Mouse (Mus musculus) small intestine, adult 2 months (tissue): Measurements from ENCODE around the gene Qrich1. TPM values are rescaled to one million over a fixed set of nuclear protein-coding genes. Genes with fewer than 3 reads are reported as not detected.
A peak's percentile ranks its signal among the peaks of the same experiment; 100 is the strongest.

Source experiments
- H3K27ac ChIP-seq: fragments of 200-500 bp; 2 replicates; pipeline ENCODE4 v1.5.1; 2012; ENCODE audit warnings: low read depth, low read length, control low read depth, inconsistent platforms; ENCODE audit not compliant: insufficient read depth
- H3K27me3 ChIP-seq: fragments of 200-500 bp; 2 replicates; pipeline ENCODE4 v1.6.1; 2012; ENCODE audit warnings: mild to moderate bottlenecking, moderate library complexity, low read length, inconsistent platforms; ENCODE audit not compliant: control insufficient read depth, insufficient read depth
- H3K36me3 ChIP-seq: fragments of 200-500 bp; 2 replicates; pipeline ENCODE4 v1.6.1; 2012; ENCODE audit warnings: mild to moderate bottlenecking, low read length, control low read depth, inconsistent platforms; ENCODE audit not compliant: control insufficient read depth, insufficient read depth
- H3K4me1 ChIP-seq: fragments of 200-500 bp; 2 replicates; pipeline ENCODE4 v1.6.1; 2012; ENCODE audit warnings: low read length, inconsistent platforms, mixed read lengths; ENCODE audit not compliant: control insufficient read depth, insufficient read depth, insufficient read length
- H3K4me3 ChIP-seq: fragments of 200-500 bp; 2 replicates; pipeline ENCODE4 v1.5.1; 2012; ENCODE audit warnings: low read depth, mild to moderate bottlenecking, control low read depth, inconsistent platforms, low read length, moderate library complexity
- CTCF ChIP-seq: fragments of 200-500 bp; IDR thresholded peaks from 2 replicates; pipeline ENCODE4 v1.5.1; 2012; ENCODE audit warnings: low read depth, mild to moderate bottlenecking, control low read depth, inconsistent platforms, low read length, moderate library complexity, mixed read lengths; ENCODE audit not compliant: insufficient replicate concordance, insufficient read length; ENCODE audit errors: extremely low read depth
- POLR2A ChIP-seq: fragments of 200-500 bp; IDR thresholded peaks from 2 replicates; pipeline ENCODE4 v1.6.1; 2012; ENCODE audit warnings: low read depth, mild to moderate bottlenecking, control low read depth, inconsistent platforms, low read length, moderate library complexity
- WGBS: fragments of 180-500 bp; shearing (Covaris S2); methylation state at CpG from one replicate; pipeline ENCODE4 v1.1.7; 2018; 5-methylcytosine and 5-hydroxymethylcytosine counted together
- polyA plus RNA-seq: library from polyadenylated mRNA; depleted of rRNA; stranded (reverse); fragments of >200 nt; gene quantifications from 2 replicates; pipeline ENCODE4 v1.2.3, GENCODE M21; 2012

The Qrich1 gene
- polyA plus RNA-seq, 1 experiment: 76.2 TPM

DNA sequence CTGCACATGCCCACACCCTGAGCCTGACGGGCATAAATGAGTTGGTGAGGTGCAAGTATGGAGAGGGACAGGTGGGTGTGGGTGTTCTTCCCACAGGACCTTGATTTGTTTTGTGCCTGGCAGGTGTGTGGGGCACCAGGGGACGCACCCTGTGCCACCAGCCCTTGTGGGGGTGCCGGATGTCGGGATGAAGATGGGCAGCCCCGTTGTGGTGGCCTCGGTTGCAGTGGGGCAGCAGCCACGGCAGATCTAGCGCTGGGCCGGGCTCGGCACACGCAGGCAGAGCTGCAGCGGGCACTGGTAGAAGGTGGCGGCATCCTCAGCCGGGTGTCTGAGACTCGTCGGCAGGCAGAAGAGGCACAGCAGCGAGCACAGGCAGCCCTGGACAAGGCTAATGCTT is 28.2 kb upstream of the Qrich1 start:
- Histone ChIP-seq H3K4me1 (peaks cover 13% of the 10 kb centered on the region), H3K27ac (no peak overlapping the region), H3K4me3 (no peak overlapping the region), H3K27me3 (no peaks in the 10 kb centered on the region), H3K36me3 (peaks cover 8% of the 10 kb centered on the region)
- WGBS: 97% methylated on average over 17 of the region's 17 CpGs
- no peak for TF ChIP-seq POLR2A
- no peak for TF ChIP-seq CTCF

DNA sequence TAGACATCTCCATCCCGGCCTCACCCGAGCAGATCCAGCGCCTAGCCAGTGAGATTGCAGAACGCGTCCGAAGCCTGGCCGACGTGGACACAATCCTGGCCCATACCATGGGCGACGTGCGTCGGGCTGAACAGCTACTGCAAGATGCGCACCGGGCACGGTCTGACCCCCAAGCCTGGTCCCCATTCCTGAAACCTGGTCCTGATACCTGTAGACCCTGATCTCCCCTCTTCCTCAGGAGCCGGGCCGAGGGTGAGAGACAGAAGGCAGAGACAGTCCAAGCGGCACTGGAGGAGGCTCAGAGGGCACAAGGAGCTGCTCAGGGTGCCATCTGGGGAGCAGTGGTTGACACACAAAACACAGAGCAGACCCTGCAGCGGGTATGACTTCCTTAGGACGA is 27.4 kb upstream of the Qrich1 start:
- 95% methylated on average over 20 of the region's 20 CpGs for WGBS
- Histone ChIP-seq H3K4me1 (peaks cover 13% of the 10 kb centered on the region), H3K27me3 (no peaks in the 10 kb centered on the region), H3K4me3 (no peak overlapping the region), H3K27ac (no peak overlapping the region), H3K36me3 (peaks cover 16% of the 10 kb centered on the region)
- TF ChIP-seq POLR2A: no peak
- TF ChIP-seq CTCF: no peak

DNA sequence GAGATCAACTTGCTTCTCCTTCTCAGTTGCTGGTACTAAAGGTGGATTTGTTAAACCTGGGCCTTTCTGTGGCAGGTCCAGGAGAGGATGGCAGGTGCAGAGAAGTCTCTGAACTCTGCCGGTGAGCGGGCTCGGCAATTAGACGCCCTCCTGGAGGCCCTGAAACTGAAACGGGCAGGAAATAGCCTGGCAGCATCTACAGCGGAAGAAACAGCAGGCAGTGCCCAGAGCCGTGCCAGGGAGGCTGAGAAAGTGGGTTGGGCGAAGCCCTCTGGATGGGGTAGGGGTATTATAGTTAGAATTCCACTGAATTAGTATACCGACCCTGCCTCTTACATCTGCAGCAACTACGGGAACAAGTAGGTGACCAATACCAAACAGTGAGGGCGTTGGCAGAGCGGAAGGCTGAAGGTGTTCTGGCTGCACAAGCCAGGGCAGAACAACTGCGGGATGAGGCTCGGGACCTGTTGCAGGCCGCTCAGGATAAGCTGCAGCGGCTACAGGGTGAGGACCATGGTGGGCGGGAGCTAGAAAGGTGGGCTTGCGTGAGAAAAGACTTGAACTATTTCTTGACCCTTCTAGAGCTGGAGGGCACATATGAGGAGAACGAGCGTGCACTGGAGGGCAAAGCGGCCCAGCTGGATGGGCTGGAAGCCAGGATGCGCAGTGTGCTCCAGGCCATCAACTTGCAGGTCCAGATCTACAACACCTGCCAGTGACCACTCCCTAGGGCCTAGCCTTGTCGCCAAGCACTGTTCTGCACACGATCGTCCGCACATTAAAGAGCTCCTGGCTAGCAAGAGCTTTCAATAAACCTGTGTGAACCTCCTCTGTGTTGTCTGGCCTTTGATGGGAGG is 26.7 kb upstream of the Qrich1 start:
- Histone ChIP-seq H3K27me3 (no peaks in the 10 kb centered on the region), H3K36me3 (peaks cover 23% of the 10 kb centered on the region), H3K4me3 (peak overlapping the region; percentile 94), H3K27ac (peak overlapping the region; percentile 84), H3K4me1 (peaks cover 13% of the 10 kb centered on the region)
- 35% methylated on average over 26 of the region's 26 CpGs for WGBS
- TF ChIP-seq POLR2A (no peak), CTCF (no peak)

DNA sequence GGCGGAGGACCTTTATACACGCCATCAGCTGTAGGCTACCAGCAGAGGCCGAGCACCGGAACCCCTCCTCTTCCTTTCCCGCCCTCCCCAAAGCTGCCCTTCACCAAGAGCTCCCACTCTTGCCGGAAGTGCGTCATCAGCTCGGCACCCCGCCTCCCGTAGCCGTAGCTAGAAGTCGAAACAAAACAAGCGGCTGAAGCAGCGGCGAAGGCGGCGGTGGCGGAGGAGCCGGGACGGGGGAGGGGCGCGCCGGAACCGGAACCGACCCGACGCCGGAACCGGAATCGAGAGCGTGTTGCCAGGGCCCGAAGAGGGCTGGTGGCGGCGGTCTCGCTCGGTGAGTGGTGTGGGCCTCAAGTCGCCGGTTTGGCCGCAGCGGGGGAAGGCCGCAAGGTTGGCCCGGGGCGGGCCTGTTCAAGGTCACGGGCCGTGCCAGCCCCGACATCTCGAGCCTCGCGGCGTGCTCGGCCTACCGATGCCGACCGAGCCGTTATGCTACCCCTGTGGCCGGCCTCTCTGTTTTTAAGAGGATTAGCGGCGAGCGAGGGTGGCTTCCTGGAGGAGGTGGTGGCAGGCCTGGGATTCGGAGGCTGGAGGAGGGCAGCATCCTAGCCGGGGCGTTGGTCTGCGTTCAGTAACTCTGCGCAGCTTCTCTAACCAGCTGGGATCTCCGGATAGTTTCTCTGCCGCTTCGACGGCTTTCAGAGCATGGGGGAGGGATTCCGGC is 25.9 kb upstream of the Qrich1 start, which contains the start of gene Usp19:
Usp19 (plus strand) TSS at position 44 of the 727 bp plus-strand sequence.
- H3K27ac ChIP-seq: peak within 1 kb of the TSS; percentile 84
- peaks cover 29% of the 10 kb centered on the region for H3K36me3 ChIP-seq
- H3K4me1 ChIP-seq: peaks cover 13% of the 10 kb centered on the region
- H3K27me3 ChIP-seq: no peaks in the 10 kb centered on the region
- TF ChIP-seq CTCF: no peak
- peak; percentile 51; the same call in 1 of the 2 replicates for TF ChIP-seq POLR2A
- H3K4me3 ChIP-seq: peak within 1 kb of the TSS; percentile 94
- WGBS: under 1% methylated on average over 69 of the region's 69 CpGs

DNA sequence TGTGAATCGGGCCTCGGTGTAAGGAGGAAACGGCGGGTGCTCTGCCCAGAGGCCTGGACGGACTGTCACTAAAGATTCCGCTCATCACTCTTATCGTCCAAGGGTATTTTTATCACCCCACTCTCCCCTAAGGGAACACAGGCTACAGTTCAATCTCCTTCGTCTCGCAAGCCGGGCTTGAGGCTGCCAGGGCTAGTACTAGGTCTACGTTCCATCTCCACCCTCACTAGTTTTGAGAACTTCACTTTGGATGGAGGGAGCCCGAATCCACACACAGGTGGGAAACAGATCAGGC is 25.4 kb upstream of the Qrich1 start:
- TF ChIP-seq CTCF: no peak
- TF ChIP-seq POLR2A: no peak
- Histone ChIP-seq H3K4me3 (peak overlapping the region; percentile 94), H3K36me3 (peaks cover 34% of the 10 kb centered on the region), H3K27me3 (no peaks in the 10 kb centered on the region), H3K27ac (peak overlapping the region; percentile 84), H3K4me1 (peaks cover 13% of the 10 kb centered on the region)
- WGBS: under 1% methylated on average over 12 of the region's 12 CpGs

DNA sequence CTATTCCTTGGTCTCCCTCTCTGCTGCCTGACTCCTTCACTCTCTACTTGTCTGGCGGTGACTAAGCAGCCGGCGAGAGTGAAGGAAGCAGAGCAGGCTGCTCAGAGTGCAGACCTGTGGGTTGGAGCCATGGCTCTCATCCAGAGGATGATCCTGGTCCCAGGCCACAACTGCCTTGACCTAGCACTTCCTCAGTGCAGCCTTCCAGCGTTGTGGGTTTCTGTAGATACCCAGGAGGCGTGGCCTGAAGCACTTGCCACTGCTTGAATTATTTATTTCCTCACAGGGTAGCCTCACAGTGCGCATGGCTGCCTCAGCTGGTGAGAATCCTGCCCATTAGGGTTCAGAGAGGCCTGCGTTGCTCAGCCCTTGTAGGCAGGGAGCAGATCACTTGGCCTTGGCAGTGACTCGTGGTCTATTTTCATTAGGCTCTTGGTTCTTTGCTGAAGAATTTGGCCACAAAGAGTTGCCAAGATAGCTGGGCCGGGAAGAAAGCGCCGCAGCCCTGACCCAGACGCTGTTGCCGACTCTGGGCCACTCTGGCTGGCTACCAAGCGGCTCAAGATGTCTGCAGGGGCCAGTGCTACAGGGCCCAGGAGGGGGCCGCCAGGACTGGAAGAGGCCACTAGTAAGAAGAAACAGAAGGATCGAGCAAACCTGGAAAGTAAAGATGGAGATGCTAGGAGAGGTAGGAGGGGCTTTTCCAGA is 24.4 kb upstream of the Qrich1 start:
- H3K36me3 ChIP-seq: peaks cover 43% of the 10 kb centered on the region
- peaks cover 13% of the 10 kb centered on the region for H3K4me1 ChIP-seq
- WGBS: 64% methylated on average over 16 of the region's 16 CpGs
- H3K27ac ChIP-seq: no peak overlapping the region
- peak overlapping the region; percentile 15 for H3K4me3 ChIP-seq
- no peaks in the 10 kb centered on the region for H3K27me3 ChIP-seq
- TF ChIP-seq CTCF (no peak), POLR2A (no peak)
